Mouse (Mus musculus) kidney, postnatal 4 days (tissue): Measurements from ENCODE around the gene Isg20.
A peak's percentile ranks its signal among the peaks of the same experiment; 100 is the strongest.

Source experiments
- DNase-seq, 2 experiments: peaks; one replicate each; pipeline ENCODE4 v3.0.0; 2021; ENCODE audit warnings: mixed read lengths in 2 of 2

The Isg20 gene

GRCm38 (mm10) chr7:78904175-78904574 lies 9.0 kb upstream of the Isg20 start:
- DNase-seq, result no peak

- DNase-seq, result no peak
Measured at GRCm38 (mm10) chr7:78909026-78909425, 4.2 kb upstream of the Isg20 start.

- DNase-seq, result peak in 1 of 2 experiments; percentile 22
Measured at GRCm38 (mm10) chr7:78910336-78911098, 2.7 kb upstream of the Isg20 start.

GRCm38 (mm10) chr7:78911209-78911608 lies 2.0 kb upstream of the Isg20 start:
- DNase-seq, result no peak

- peak in 1 of 2 experiments; percentile 63 for DNase-seq
Measured at GRCm38 (mm10) chr7:78912253-78912973, 811 bp upstream of the Isg20 start.

GRCm38 (mm10) chr7:78913649-78914544 lies 673 bp downstream of the Isg20 start:
- DNase-seq, result peak in 1 of 2 experiments; percentile 20

GRCm38 (mm10) chr7:78914545-78914845 lies 1.3 kb downstream of the Isg20 start:
- DNase-seq, result no peak

GRCm38 (mm10) chr7:78914896-78915510 lies 1.8 kb downstream of the Isg20 start:
- DNase-seq, result no peak

GRCm38 (mm10) chr7:78918686-78919085 lies 5.5 kb downstream of the Isg20 start:
- DNase-seq, result peak in 1 of 2 experiments; percentile 19

GRCm38 (mm10) chr7:78922506-78922905 lies 9.3 kb downstream of the Isg20 start:
- DNase-seq, result peak in 1 of 2 experiments; percentile 38

GRCm38 (mm10) chr7:78924300-78924699 lies 11.1 kb downstream of the Isg20 start:
- peak; percentile 79 to 83 for DNase-seq

- no peak for DNase-seq
Measured at GRCm38 (mm10) chr7:78924796-78925195, 11.6 kb downstream of the Isg20 start.

- no peak for DNase-seq
Measured at GRCm38 (mm10) chr7:78925680-78926079, 12.5 kb downstream of the Isg20 start.

GRCm38 (mm10) chr7:78926156-78926555 lies 12.9 kb downstream of the Isg20 start:
- DNase-seq, result no peak

- DNase-seq, result no peak
Measured at GRCm38 (mm10) chr7:78927266-78927665, 14.0 kb downstream of the Isg20 start.

GRCm38 (mm10) chr7:78938957-78939602 lies 25.9 kb downstream of the Isg20 start:
- no peak for DNase-seq

GRCm38 (mm10) chr7:78940971-78941370 lies 27.7 kb downstream of the Isg20 start:
- no peak for DNase-seq

GRCm38 (mm10) chr7:78942544-78942943 lies 29.3 kb downstream of the Isg20 start:
- no peak for DNase-seq

- DNase-seq, result no peak
Measured at GRCm38 (mm10) chr7:78953886-78954572, 40.8 kb downstream of the Isg20 start.

- peak in 1 of 2 experiments; percentile 15 for DNase-seq
Measured at GRCm38 (mm10) chr7:78954619-78955018, 41.4 kb downstream of the Isg20 start.

GRCm38 (mm10) chr7:78955086-78955485 lies 41.9 kb downstream of the Isg20 start:
- DNase-seq, result no peak
